ENCODE assay signal across 8 mouse cellular contexts in the genomic region with DNA sequence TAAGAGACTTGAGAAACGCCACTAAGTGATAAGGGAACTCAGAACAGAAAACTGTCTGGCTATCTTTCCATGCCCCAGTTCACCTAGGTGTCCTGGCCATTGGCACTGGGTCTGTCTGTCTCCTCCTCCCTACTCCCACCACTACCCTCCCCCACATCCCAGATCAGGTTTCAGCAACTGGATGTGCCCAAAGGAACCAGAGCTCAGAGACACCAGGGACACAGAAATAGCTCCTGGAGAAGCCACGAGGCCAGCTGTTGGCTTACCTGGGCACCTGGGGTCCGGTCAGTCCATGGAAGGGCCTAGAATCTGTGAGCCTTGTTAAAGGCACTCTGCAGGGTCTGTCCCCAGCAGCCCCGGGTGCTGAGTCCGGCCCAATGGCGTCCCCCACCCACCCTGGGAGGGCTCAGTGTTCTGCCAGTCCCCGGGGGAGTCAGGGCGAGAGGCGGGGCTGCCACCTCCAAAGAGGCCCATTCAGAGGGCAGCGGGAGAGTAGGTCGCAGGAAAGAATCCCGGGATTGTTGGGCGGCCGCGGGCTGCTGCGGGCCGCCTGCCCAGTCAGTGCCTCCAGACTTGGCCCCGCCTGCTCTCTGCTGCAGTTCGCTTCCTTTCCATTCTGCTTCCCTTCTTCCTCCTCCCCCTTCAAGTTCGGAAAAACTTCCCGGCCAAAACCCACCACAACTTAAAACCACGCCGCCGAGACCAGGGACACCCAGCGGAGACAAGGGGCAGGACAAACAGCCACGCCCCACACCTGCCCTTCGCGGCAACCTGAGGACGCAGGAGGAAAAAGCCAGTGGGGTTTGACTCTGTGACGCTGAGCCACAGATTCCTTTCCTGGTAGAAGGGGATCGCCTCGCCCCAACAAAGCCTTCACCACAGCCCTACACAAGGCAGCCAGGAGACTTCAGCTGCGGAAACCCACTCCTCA.
DNase-seq lines count a peak whose midpoint lies in the region; ATAC-seq and TF ChIP-seq lines count a peak whose summit lies in the region.

No protein-coding gene starts in this region.

- no peak for TF ChIP-seq POLR2A in testis, adult 2 months (IDR thresholded peaks at IDR 0.05; ENCODE audit: control insufficient read depth, low read depth, low read length)

- peaks cover 20% of the 10 kb centered on the region for H3K4me1 ChIP-seq in forebrain, embryonic 12.5 days
- H3K4me1 ChIP-seq in heart, embryonic 13.5 days = peaks cover 70% of the 10 kb centered on the region
- H3K4me1 ChIP-seq in kidney, embryonic 16.5 days (ENCODE audit: insufficient read depth, low read length) = peaks cover 45% of the 10 kb centered on the region
- peaks cover 18% of the 10 kb centered on the region for H3K4me1 ChIP-seq in midbrain, embryonic 15.5 days
- H3K4me1 ChIP-seq in testis, adult 2 months (ENCODE audit: control insufficient read depth, insufficient read depth, low read length) = peaks cover 5% of the 10 kb centered on the region

- ATAC-seq in cerebellum, adult (ENCODE audit: insufficient number of reproducible peaks, low FRiP score, low TSS enrichment) = peak; percentile 71
- peak; percentile 82 for ATAC-seq in forebrain, embryonic 12.5 days (ENCODE audit: low FRiP score)
- ATAC-seq in heart, embryonic 13.5 days (ENCODE audit: extremely low read depth, insufficient number of reproducible peaks, low FRiP score, low TSS enrichment) = peak; percentile 74
- ATAC-seq in kidney, embryonic 16.5 days (ENCODE audit: low FRiP score, low TSS enrichment) = peak; percentile 90
- ATAC-seq in midbrain, embryonic 15.5 days (replicated peaks) = peak; percentile 88

- TF ChIP-seq CTCF in testis, adult 2 months (IDR thresholded peaks at IDR 0.05; ENCODE audit: control insufficient read depth, insufficient read depth, insufficient replicate concordance, low read depth, low read length) = no peak

- WGBS in forebrain, embryonic 12.5 days = 2% methylated on average over 32 of the region's 33 CpGs
- under 1% methylated on average over 33 of the region's 33 CpGs for WGBS in heart, embryonic 13.5 days
- WGBS in kidney, embryonic 16.5 days = under 1% methylated on average over 33 of the region's 33 CpGs
- 1% methylated on average over 33 of the region's 33 CpGs for WGBS in midbrain, embryonic 15.5 days

- H3K9ac ChIP-seq in forebrain, embryonic 12.5 days = peak overlapping the region; percentile 47
- peak overlapping the region; percentile 86 for H3K9ac ChIP-seq in heart, embryonic 13.5 days
- peak overlapping the region; percentile 79 for H3K9ac ChIP-seq in kidney, embryonic 16.5 days (replicated peaks; ENCODE audit: low read length)
- H3K9ac ChIP-seq in midbrain, embryonic 15.5 days = peak overlapping the region; percentile 47

- H3K4me2 ChIP-seq in forebrain, embryonic 12.5 days = peak overlapping the region; percentile 84
- peak overlapping the region; percentile 66 for H3K4me2 ChIP-seq in heart, embryonic 13.5 days
- H3K4me2 ChIP-seq in kidney, embryonic 16.5 days (replicated peaks; ENCODE audit: low read depth, low read length) = peak overlapping the region; percentile 89
- H3K4me2 ChIP-seq in midbrain, embryonic 15.5 days = peak overlapping the region; percentile 74

- H3K4me3 ChIP-seq in forebrain, embryonic 12.5 days (replicated peaks) = peak overlapping the region; percentile 45
- H3K4me3 ChIP-seq in heart, embryonic 13.5 days = peak overlapping the region; percentile 66
- peak overlapping the region; percentile 57 for H3K4me3 ChIP-seq in kidney, embryonic 16.5 days (ENCODE audit: low read length)
- peak overlapping the region; percentile 40 for H3K4me3 ChIP-seq in midbrain, embryonic 15.5 days
- peak overlapping the region; percentile 70 for H3K4me3 ChIP-seq in testis, adult 2 months (ENCODE audit: control insufficient read depth, low read depth, low read length)

- peak; percentile 41 for DNase-seq in liver
- no peak for DNase-seq in spleen, adult 12 weeks (ENCODE audit: low spot score)

- peak overlapping the region; percentile 78 for H3K27ac ChIP-seq in forebrain, embryonic 12.5 days
- H3K27ac ChIP-seq in heart, embryonic 13.5 days (replicated peaks) = peak overlapping the region; percentile 98
- H3K27ac ChIP-seq in kidney, embryonic 16.5 days (ENCODE audit: low read length) = peak overlapping the region; percentile 95
- H3K27ac ChIP-seq in midbrain, embryonic 15.5 days = peak overlapping the region; percentile 45
- H3K27ac ChIP-seq in testis, adult 2 months (ENCODE audit: control insufficient read depth, insufficient read depth, low read depth, low read length) = peak overlapping the region; percentile 52; the same call in 1 of the 2 replicates

- no peaks in the 10 kb centered on the region for H3K9me3 ChIP-seq in forebrain, embryonic 12.5 days
- H3K9me3 ChIP-seq in heart, embryonic 13.5 days = no peaks in the 10 kb centered on the region
- H3K9me3 ChIP-seq in kidney, embryonic 16.5 days (ENCODE audit: low read length) = no peaks in the 10 kb centered on the region
- H3K9me3 ChIP-seq in midbrain, embryonic 15.5 days = no peaks in the 10 kb centered on the region

- H3K27me3 ChIP-seq in forebrain, embryonic 12.5 days = no peaks in the 10 kb centered on the region
- H3K27me3 ChIP-seq in heart, embryonic 13.5 days (replicated peaks) = no peaks in the 10 kb centered on the region
- H3K27me3 ChIP-seq in kidney, embryonic 16.5 days (ENCODE audit: insufficient read depth, low read length) = no peaks in the 10 kb centered on the region
- peaks cover 3% of the 10 kb centered on the region; the same call in 1 of the 2 replicates for H3K27me3 ChIP-seq in midbrain, embryonic 15.5 days (replicated peaks)
- no peaks in the 10 kb centered on the region for H3K27me3 ChIP-seq in testis, adult 2 months (ENCODE audit: control insufficient read depth, insufficient read depth, low read length)

- H3K36me3 ChIP-seq in forebrain, embryonic 12.5 days (replicated peaks) = no peaks in the 10 kb centered on the region
- H3K36me3 ChIP-seq in heart, embryonic 13.5 days = peaks cover 4% of the 10 kb centered on the region
- no peaks in the 10 kb centered on the region for H3K36me3 ChIP-seq in kidney, embryonic 16.5 days (ENCODE audit: insufficient read depth, low read length)
- no peaks in the 10 kb centered on the region for H3K36me3 ChIP-seq in midbrain, embryonic 15.5 days (replicated peaks)
- H3K36me3 ChIP-seq in testis, adult 2 months (ENCODE audit: control insufficient read depth, insufficient read depth, low read length) = no peaks in the 10 kb centered on the region

Comparison
In these comparisons a context has a peak if more than half of its experiments do, and no peak if none do; other contexts are left out.
1. H3K27ac ChIP-seq: peak in every context shown above with its lines; median percentile 98 in heart, embryonic 13.5 days; 95 in kidney, embryonic 16.5 days; 78 in forebrain, embryonic 12.5 days; 52 in testis, adult 2 months; 45 in midbrain, embryonic 15.5 days.